Mouse (Mus musculus) kidney, postnatal 4 days (tissue): Measurements from ENCODE around the gene Tbc1d1.

Experiments used
- DNase-seq, 2 experiments: peaks; one replicate each; pipeline ENCODE4 v3.0.0; 2021; ENCODE audit warnings: mixed read lengths in 2 of 2

The Tbc1d1 gene

GRCm38 (mm10) chr5:64207800-64208199 is 51.7 kb downstream of the Tbc1d1 start:
- no peak for DNase-seq

- no peak for DNase-seq
Observed at GRCm38 (mm10) chr5:64210817-64211216, 54.7 kb downstream of the Tbc1d1 start.

- no peak for DNase-seq
Observed at GRCm38 (mm10) chr5:64211284-64211683, 55.2 kb downstream of the Tbc1d1 start.

- DNase-seq, result peak in 1 of 2 experiments; percentile 34
Observed at GRCm38 (mm10) chr5:64212206-64212605, 56.1 kb downstream of the Tbc1d1 start.

- DNase-seq, result no peak
Observed at GRCm38 (mm10) chr5:64212619-64213018, 56.5 kb downstream of the Tbc1d1 start.

- DNase-seq, result no peak
Observed at GRCm38 (mm10) chr5:64215806-64216205, 59.7 kb downstream of the Tbc1d1 start.

GRCm38 (mm10) chr5:64216326-64216725 is 60.2 kb downstream of the Tbc1d1 start:
- no peak for DNase-seq

- DNase-seq, result no peak
Observed at GRCm38 (mm10) chr5:64217256-64217655, 61.2 kb downstream of the Tbc1d1 start.

- no peak for DNase-seq
Observed at GRCm38 (mm10) chr5:64217816-64218602, 61.9 kb downstream of the Tbc1d1 start.

- no peak for DNase-seq
Observed at GRCm38 (mm10) chr5:64218603-64218999, 62.5 kb downstream of the Tbc1d1 start.

GRCm38 (mm10) chr5:64220776-64221175 is 64.7 kb downstream of the Tbc1d1 start:
- no peak for DNase-seq

GRCm38 (mm10) chr5:64224735-64225425 is 68.8 kb downstream of the Tbc1d1 start:
- no peak for DNase-seq

GRCm38 (mm10) chr5:64228252-64228651 is 72.1 kb downstream of the Tbc1d1 start:
- DNase-seq, result no peak

- DNase-seq, result no peak
Observed at GRCm38 (mm10) chr5:64229336-64229866, 73.3 kb downstream of the Tbc1d1 start.

GRCm38 (mm10) chr5:64230061-64230466 is 74.0 kb downstream of the Tbc1d1 start:
- peak; percentile 97 to 98 for DNase-seq

GRCm38 (mm10) chr5:64230507-64231041 is 74.5 kb downstream of the Tbc1d1 start:
- DNase-seq, result peak; percentile 49 to 61

- DNase-seq, result no peak
Observed at GRCm38 (mm10) chr5:64232872-64233271, 76.8 kb downstream of the Tbc1d1 start.

- DNase-seq, result peak in 1 of 2 experiments; percentile 37
Observed at GRCm38 (mm10) chr5:64234269-64234985, 78.3 kb downstream of the Tbc1d1 start.

GRCm38 (mm10) chr5:64235250-64235649 is 79.1 kb downstream of the Tbc1d1 start:
- no peak for DNase-seq

GRCm38 (mm10) chr5:64236561-64236960 is 80.5 kb downstream of the Tbc1d1 start:
- DNase-seq, result no peak

- DNase-seq, result no peak
Observed at GRCm38 (mm10) chr5:64237263-64237662, 81.2 kb downstream of the Tbc1d1 start.

GRCm38 (mm10) chr5:64237693-64238092 is 81.6 kb downstream of the Tbc1d1 start:
- no peak for DNase-seq
